Mouse (Mus musculus) intestine, embryonic 16.5 days (tissue): ENCODE measurements at regions not wholly inside any gene's neighbourhood (a gene's known extent, or its start where the extent isn't known, plus 50 kb on each side); places are given as distances from the start of the nearest gene placed in this dataset.

Source experiments
- ATAC-seq: fragments of 200-750 bp; cut with Nextera tagmentation; 2 replicates; pipeline ENCODE4 v1.8.0; 2017; ENCODE audit warnings: moderate TSS enrichment, moderate library complexity
- H3K27ac ChIP-seq: fragments of 300-500 bp; sonication (generic); 2 replicates; pipeline ENCODE4 v1.5.1; 2014; ENCODE audit warnings: mild to moderate bottlenecking, low read length
- H3K27me3 ChIP-seq: fragments of 300-500 bp; sonication (generic); replicated peaks from 2 replicates; pipeline ENCODE4 v1.6.1; 2014; ENCODE audit warnings: low read length, control low read depth, mixed read lengths; ENCODE audit not compliant: control insufficient read depth, insufficient read depth
- H3K36me3 ChIP-seq: fragments of 300-500 bp; sonication (generic); 2 replicates; pipeline ENCODE4 v1.6.1; 2014; ENCODE audit warnings: low read length, control low read depth; ENCODE audit not compliant: control insufficient read depth, insufficient read depth
- H3K4me1 ChIP-seq: fragments of 300-500 bp; sonication (generic); 2 replicates; pipeline ENCODE4 v1.6.1; 2014; ENCODE audit warnings: low read length, control low read depth, mixed read lengths; ENCODE audit not compliant: control insufficient read depth, insufficient read depth
- H3K4me2 ChIP-seq: fragments of 300-500 bp; sonication (generic); 2 replicates; pipeline ENCODE4 v1.6.1; 2014; ENCODE audit warnings: low read depth, low read length, control low read depth
- H3K4me3 ChIP-seq: fragments of 300-500 bp; sonication (generic); 2 replicates; pipeline ENCODE4 v1.5.1; 2014; ENCODE audit warnings: mild to moderate bottlenecking, low read length
- H3K9ac ChIP-seq: fragments of 300-500 bp; sonication (generic); 2 replicates; pipeline ENCODE4 v1.6.1; 2014; ENCODE audit warnings: low read depth, low read length
- H3K9me3 ChIP-seq: fragments of 300-500 bp; sonication (generic); 2 replicates; pipeline ENCODE4 v1.6.1; 2016; ENCODE audit warnings: low read length, control low read depth; ENCODE audit not compliant: control insufficient read depth
- WGBS: fragments of 180-500 bp; shearing (Covaris S2); extraction: QIAGEN DNeasy Blood & Tissue Kit; methylation state at CpG from one replicate; pipeline ENCODE4 v1.1.7; 2014; 5-methylcytosine and 5-hydroxymethylcytosine counted together

DNA sequence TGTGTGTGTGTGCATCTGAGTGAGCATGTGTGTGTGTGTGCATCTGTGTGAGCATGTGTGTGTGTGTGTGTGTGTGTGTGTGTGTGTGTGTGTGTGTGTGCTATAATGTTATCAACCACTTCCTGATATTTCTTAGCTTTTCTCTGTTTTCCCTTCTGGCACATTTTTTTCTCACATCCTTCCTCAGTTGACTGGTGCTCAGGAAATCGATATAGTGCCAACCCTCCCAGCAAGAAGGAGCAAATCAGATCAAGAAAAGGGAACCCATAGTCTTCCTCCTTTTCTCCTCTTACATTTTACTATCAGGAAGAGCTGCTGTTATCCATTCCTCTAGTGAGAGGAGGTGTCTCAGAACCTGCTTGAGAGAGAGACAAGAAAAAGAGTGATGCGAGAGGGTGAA, 136.1 kb upstream of the Cited2 start:
- Histone ChIP-seq H3K4me2 (no peak overlapping the region), H3K9me3 (no peaks in the 10 kb centered on the region), H3K4me3 (no peak overlapping the region), H3K36me3 (no peaks in the 10 kb centered on the region), H3K27ac (no peak overlapping the region), H3K27me3 (no peaks in the 10 kb centered on the region), H3K9ac (no peak overlapping the region), H3K4me1 (no peaks in the 10 kb centered on the region)
- no peak for ATAC-seq
- WGBS, result 95% methylated on average over 2 of the region's 2 CpGs

DNA sequence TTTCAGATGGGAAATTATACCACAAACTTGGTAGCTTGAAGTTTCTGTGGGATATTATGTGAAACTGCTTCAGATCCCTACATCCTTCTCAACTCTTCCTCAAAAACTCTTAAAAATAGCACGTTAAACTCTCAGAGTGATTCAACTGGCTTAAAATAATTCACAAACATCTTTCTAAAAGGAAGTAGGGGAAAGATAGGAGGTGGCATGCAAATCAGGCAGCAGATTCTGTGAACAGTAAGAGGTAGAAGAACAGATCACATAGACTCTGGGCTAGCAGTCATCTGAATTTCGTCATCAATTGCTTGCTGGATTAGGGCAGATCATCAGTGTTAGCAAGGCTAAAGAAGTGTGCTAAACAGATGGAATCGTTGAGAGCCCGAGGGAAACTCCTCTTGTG, 133.9 kb upstream of the Cited2 start:
- H3K27me3 ChIP-seq, result no peaks in the 10 kb centered on the region
- no peaks in the 10 kb centered on the region for H3K4me1 ChIP-seq
- WGBS, result 81% methylated on average over 4 of the region's 4 CpGs
- no peak for ATAC-seq
- no peak overlapping the region for H3K4me2 ChIP-seq
- H3K4me3 ChIP-seq, result no peak overlapping the region
- H3K9me3 ChIP-seq, result no peaks in the 10 kb centered on the region
- H3K36me3 ChIP-seq, result no peaks in the 10 kb centered on the region
- no peak overlapping the region for H3K27ac ChIP-seq
- H3K9ac ChIP-seq, result no peak overlapping the region

DNA sequence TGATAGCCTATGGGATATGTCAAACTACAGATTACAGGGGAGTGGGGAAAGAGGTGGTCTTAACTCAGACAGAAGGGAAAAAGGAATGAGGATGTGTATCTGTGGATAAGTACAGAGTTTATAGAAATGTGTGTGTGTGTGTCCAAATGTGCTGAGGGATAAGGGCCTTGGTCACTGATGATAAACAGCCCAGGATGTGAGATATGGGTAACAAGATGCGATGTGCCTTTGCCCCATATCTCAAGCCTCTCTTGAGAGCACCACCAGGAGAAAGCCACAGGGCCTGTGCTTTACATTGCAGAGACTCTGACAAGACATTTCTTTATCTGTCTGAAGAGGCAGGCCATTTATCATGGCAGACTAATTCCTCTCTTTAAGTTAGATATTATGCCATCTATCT, 132.8 kb upstream of the Cited2 start:
- ATAC-seq, result peak; percentile 48
- no peak overlapping the region for H3K27ac ChIP-seq
- H3K9ac ChIP-seq, result no peak overlapping the region
- H3K4me3 ChIP-seq, result no peak overlapping the region
- H3K4me1 ChIP-seq, result no peaks in the 10 kb centered on the region
- H3K27me3 ChIP-seq, result no peaks in the 10 kb centered on the region
- 88% methylated on average over 1 of the region's 1 CpGs for WGBS
- no peaks in the 10 kb centered on the region for H3K9me3 ChIP-seq
- no peak overlapping the region for H3K4me2 ChIP-seq
- H3K36me3 ChIP-seq, result no peaks in the 10 kb centered on the region

GRCm38 (mm10) chr10:17592387-17592786, 130.6 kb upstream of the Cited2 start:
- ATAC-seq, result no peak
- Histone ChIP-seq H3K4me2 (no peak overlapping the region), H3K9ac (no peak overlapping the region), H3K27me3 (no peaks in the 10 kb centered on the region), H3K36me3 (no peaks in the 10 kb centered on the region), H3K27ac (no peak overlapping the region), H3K4me3 (no peak overlapping the region), H3K4me1 (no peaks in the 10 kb centered on the region), H3K9me3 (no peaks in the 10 kb centered on the region)
- 83% methylated on average over 4 of the region's 4 CpGs for WGBS

DNA sequence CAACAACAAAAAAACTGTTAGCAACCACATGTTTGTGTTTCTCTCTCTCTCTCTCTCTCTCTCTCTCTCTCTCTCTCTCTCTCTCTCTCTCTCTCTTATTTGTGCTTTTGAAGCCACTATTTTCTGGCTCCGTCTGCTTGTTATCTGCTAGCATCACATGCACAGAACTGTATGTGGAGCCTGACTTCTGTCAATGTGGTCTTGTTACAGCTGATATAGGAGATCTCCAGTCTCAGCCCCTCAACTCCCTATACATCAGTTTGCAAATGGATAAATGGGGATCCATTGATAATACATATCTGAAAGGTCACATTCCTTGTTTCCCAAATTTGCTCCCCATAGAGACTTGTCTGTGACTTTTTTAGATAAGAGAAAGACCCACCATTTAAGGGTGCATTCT, 126.9 kb upstream of the Cited2 start:
- Histone ChIP-seq H3K4me1 (peaks cover 6% of the 10 kb centered on the region; the same call in 1 of the 2 replicates), H3K9ac (no peak overlapping the region), H3K27ac (no peak overlapping the region), H3K4me3 (no peak overlapping the region), H3K36me3 (no peaks in the 10 kb centered on the region), H3K27me3 (no peaks in the 10 kb centered on the region), H3K4me2 (no peak overlapping the region), H3K9me3 (no peaks in the 10 kb centered on the region)
- ATAC-seq, result no peak
- WGBS, result 80% methylated on average over 1 of the region's 1 CpGs

DNA sequence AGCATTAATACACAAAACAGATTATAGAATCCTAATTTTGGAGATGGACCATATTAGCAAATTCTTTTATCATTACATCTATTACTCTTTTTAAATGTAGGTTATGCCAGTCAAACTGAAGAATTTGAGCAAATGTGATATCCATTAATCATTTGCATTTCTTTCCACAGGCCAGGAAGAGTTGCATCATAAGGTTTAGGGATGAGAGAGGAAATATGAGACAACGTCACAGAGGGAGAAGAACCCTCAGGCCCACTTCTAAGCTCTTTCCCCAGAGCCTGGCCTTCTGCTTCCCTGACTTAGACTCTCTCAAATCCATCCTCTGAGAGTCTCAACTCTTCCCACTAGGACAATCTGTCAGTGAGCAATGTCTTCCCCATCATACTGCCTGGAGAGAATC, 126.3 kb upstream of the Cited2 start:
- Histone ChIP-seq H3K27me3 (no peaks in the 10 kb centered on the region), H3K9me3 (no peaks in the 10 kb centered on the region), H3K27ac (no peak overlapping the region), H3K4me2 (no peak overlapping the region), H3K4me1 (peaks cover 6% of the 10 kb centered on the region; the same call in 1 of the 2 replicates), H3K4me3 (no peak overlapping the region), H3K36me3 (no peaks in the 10 kb centered on the region), H3K9ac (no peak overlapping the region)
- WGBS, result 62% methylated on average over 1 of the region's 1 CpGs
- no peak for ATAC-seq

DNA sequence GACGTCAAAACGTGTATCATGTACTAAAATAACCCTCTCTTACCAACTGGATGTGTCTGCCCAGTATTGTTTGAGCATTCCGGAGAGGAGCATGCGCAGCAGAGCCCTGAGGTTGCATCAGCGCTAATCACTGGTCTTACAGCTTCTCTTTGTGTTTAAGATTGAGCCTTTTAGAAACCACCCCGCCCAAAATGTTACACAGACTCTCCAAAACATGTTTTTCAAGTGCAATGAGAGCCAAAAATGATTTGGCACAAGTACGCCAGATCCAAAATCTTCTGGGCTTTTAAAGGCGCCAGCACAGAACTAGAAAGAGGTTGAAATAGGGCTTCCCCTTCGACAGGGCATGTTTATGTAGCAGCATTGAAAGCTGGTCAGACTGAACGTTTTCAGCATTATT, 123.8 kb upstream of the Cited2 start:
- no peak overlapping the region for H3K4me3 ChIP-seq
- no peaks in the 10 kb centered on the region for H3K36me3 ChIP-seq
- H3K27me3 ChIP-seq, result no peaks in the 10 kb centered on the region
- peaks cover 6% of the 10 kb centered on the region; the same call in 1 of the 2 replicates for H3K4me1 ChIP-seq
- no peak overlapping the region for H3K27ac ChIP-seq
- WGBS, result 76% methylated on average over 10 of the region's 10 CpGs
- no peak for ATAC-seq
- no peaks in the 10 kb centered on the region for H3K9me3 ChIP-seq
- no peak overlapping the region for H3K9ac ChIP-seq
- H3K4me2 ChIP-seq, result no peak overlapping the region

- no peak overlapping the region for H3K27ac ChIP-seq
- 48% methylated on average over 6 of the region's 6 CpGs for WGBS
- peak; percentile 52; the same call in 1 of the 2 replicates for ATAC-seq
These were observed 122.9 kb upstream of the Cited2 start for GRCm38 (mm10) chr10:17599831-17600761.

GRCm38 (mm10) chr10:17600762-17601108, 122.3 kb upstream of the Cited2 start:
- H3K4me1 ChIP-seq, result peaks cover 6% of the 10 kb centered on the region; the same call in 1 of the 2 replicates
- ATAC-seq, result peak; percentile 56; the same call in 1 of the 2 replicates
- no peak overlapping the region for H3K9ac ChIP-seq
- H3K27me3 ChIP-seq, result no peaks in the 10 kb centered on the region
- H3K4me2 ChIP-seq, result no peak overlapping the region; the same call in 1 of the 2 replicates
- WGBS, result 51% methylated on average over 3 of the region's 3 CpGs
- no peaks in the 10 kb centered on the region for H3K36me3 ChIP-seq
- no peak overlapping the region for H3K27ac ChIP-seq
- no peak overlapping the region for H3K4me3 ChIP-seq
- no peaks in the 10 kb centered on the region for H3K9me3 ChIP-seq

More at GRCm38 (mm10) chr10:17599831-17600761, 122.9 kb upstream of the Cited2 start:
- Histone ChIP-seq H3K9me3 (no peaks in the 10 kb centered on the region), H3K4me3 (no peak overlapping the region), H3K36me3 (no peaks in the 10 kb centered on the region), H3K9ac (no peak overlapping the region), H3K4me1 (peaks cover 6% of the 10 kb centered on the region; the same call in 1 of the 2 replicates), H3K27me3 (no peaks in the 10 kb centered on the region), H3K4me2 (no peak overlapping the region)
